Mouse (Mus musculus) Muller cell, postnatal 12 days (primary cell): ENCODE measurements around the gene Soga3.

ENCODE experiments used
- DNase-seq: peaks from one replicate; pipeline ENCODE4 v3.0.0-alpha.2; 2015; ENCODE audit errors: inconsistent ontology term

Gene Soga3

DNA sequence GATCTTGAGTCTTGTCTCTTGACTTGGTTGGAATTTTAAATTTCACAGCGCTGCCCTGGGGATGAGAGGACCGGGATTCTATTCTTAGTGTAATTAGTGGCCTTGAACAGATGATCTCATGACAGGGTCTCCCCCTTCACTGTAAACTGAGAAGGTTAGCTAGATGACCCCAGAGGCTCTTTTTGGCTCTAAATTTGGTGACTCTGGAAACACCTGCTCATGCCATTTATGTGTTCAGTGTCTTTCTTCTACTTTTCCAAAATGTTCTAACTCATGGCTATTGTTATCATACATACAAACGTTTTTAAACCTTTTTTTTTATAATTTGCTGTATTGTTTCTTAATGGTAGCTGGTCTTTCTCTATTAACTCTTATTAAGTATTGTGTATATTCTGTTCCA is 65.1 kb downstream of the Soga3 start:
- no peak for DNase-seq

DNA sequence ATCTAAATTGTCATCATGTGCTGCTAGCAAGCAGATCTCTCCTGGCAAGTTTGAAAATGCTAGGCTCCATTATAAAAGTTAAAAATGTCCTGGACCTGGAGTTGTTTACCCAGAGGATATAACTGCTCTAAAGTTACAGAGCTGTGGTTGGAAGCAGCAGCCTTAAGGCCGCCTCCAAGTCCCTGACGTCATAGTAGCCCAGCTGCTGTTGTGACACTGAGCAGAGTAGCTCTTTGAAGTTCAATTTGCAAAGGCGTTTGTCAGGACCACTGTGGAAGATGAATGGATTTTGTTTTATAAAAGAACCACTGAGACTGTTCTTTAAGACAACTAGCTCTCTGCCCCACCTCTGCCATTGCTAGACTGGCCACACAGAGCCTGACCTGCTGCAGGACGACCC is 67.8 kb downstream of the Soga3 start, which contains the start of gene 9330159F19Rik:
Gene 9330159F19Rik (plus strand): TSS at position 154 of the 400 bp plus-strand sequence.
- DNase-seq, result no peak

GRCm38 (mm10) chr10:29213534-29214100 is 70.0 kb downstream of the Soga3 start:
- DNase-seq, result peak; percentile 58

DNA sequence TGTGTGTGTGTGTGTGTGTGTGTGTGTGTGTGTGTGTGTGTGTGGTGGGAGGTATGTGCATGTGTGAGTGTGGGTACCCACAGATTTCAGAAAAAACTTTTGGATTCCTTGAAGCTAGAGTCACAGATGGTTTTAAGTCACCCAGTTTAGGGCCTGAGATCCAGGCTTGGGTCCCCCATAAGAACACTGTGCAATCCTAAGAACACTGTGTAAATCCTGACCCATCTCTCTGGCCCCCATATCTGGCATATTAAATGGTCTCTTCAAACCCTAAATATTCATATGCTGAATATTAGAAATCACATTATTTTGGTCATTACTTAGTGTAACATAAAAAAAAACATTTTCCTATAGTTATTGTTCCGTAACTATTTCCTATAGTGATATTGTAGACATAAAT is 73.3 kb downstream of the Soga3 start:
- no peak for DNase-seq

GRCm38 (mm10) chr10:29217451-29217850 is 73.8 kb downstream of the Soga3 start:
- DNase-seq, result no peak

DNA sequence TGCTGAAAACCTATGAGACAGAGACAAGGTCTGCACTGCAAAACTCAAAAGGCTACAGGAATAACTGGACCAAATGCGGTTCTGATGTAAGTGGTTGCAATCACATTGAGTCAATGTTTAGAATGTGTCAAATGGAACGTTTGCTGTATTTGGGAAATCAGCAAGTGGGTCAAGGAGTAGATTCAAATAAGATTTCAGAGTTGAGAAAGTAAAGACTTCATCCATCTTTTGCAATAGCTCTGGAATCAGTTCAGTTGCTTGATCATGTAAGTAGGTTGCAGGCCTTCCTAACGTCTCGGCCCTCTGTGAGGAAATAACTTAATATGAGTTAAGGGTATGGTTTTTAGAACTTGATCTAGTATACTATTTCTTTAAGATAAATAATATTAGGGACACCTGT is 81.7 kb downstream of the Soga3 start:
- DNase-seq, result no peak

GRCm38 (mm10) chr10:29231208-29231607 is 87.6 kb downstream of the Soga3 start:
- DNase-seq, result no peak
